ENCODE assay signal across 19 mouse cellular contexts in the genomic region with DNA sequence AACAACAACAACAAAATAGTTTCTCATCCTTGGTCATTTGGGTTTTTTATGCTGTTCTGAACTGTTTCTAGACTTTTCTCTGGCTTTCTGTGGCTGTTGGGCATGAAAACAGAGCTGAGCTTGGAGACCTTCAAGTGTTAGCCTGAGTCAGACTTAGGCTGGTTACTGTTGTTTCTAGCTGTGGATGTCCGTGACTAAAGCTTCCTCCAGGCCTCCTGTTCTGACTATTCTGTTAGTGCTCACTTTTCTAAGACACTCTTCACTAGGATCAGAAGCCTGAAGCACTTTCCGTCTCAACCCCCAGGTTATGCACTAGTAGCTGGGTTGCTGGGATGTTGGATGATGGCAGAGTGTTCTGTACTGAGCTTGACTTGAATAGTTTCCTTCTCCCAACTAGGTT.
"Had no signal": no experiment of that assay in that cellular context is flagged by ENCODE, and none has a peak within 500 bp of the region (broad histone marks: within the 10 kb centered on the region; RNA-seq: fewer than 3 reads in every experiment).

No protein-coding gene starts in this region.

- H3K36me3 ChIP-seq: kidney, embryonic 15.5 days; limb, embryonic 12.5 days; limb, embryonic 15.5 days; liver, embryonic 12.5 days; liver, embryonic 15.5 days; midbrain, embryonic 13.5 days had no signal

- H3K4me2 ChIP-seq: kidney, embryonic 15.5 days; limb, embryonic 12.5 days; limb, embryonic 15.5 days; liver, embryonic 12.5 days; liver, embryonic 15.5 days; midbrain, embryonic 13.5 days had no signal

- DNase-seq: kidney, adult 11 months; kidney, adult 8-10 months; kidney, postnatal 10 days; kidney, postnatal 4 days; layer of hippocampus, adult 9-11 months; layer of hippocampus, postnatal 36 days; lung, adult 2 months; lung, postnatal 14 days; lung, postnatal 4 days; thymus, adult 18-20 months; thymus, postnatal 36 days had no signal

- H3K9me3 ChIP-seq: kidney, embryonic 15.5 days; limb, embryonic 12.5 days; limb, embryonic 15.5 days; liver, embryonic 12.5 days; liver, embryonic 15.5 days; midbrain, embryonic 13.5 days had no signal

- ATAC-seq: liver, embryonic 12.5 days; midbrain, embryonic 13.5 days; midbrain, embryonic 16.5 days had no signal

- H3K27ac ChIP-seq: kidney, embryonic 15.5 days; left cerebral cortex, adult 2 months; limb, embryonic 12.5 days; limb, embryonic 15.5 days; liver, embryonic 12.5 days; liver, embryonic 15.5 days; midbrain, embryonic 13.5 days had no signal

- H3K4me3 ChIP-seq: kidney, embryonic 15.5 days; left cerebral cortex, adult 2 months; limb, embryonic 12.5 days; limb, embryonic 15.5 days; liver, embryonic 12.5 days; liver, embryonic 15.5 days; midbrain, embryonic 13.5 days had no signal

- H3K4me1 ChIP-seq: kidney, embryonic 15.5 days; limb, embryonic 12.5 days; limb, embryonic 15.5 days; liver, embryonic 15.5 days; midbrain, embryonic 13.5 days had no signal

- H3K27me3 ChIP-seq: kidney, embryonic 15.5 days; limb, embryonic 12.5 days; limb, embryonic 15.5 days; liver, embryonic 12.5 days; liver, embryonic 15.5 days; midbrain, embryonic 13.5 days had no signal

- H3K9ac ChIP-seq: kidney, embryonic 15.5 days; limb, embryonic 12.5 days; limb, embryonic 15.5 days; liver, embryonic 12.5 days; liver, embryonic 15.5 days; midbrain, embryonic 13.5 days had no signal
